Mouse (Mus musculus): ENCODE results near the gene Specc1l. TPM values are rescaled to one million over a fixed set of nuclear protein-coding genes. Genes with fewer than 3 reads are reported as not detected.

The Specc1l gene
- polyA plus RNA-seq, 1 experiment from 2014 or later, result 5.6 TPM

DNA sequence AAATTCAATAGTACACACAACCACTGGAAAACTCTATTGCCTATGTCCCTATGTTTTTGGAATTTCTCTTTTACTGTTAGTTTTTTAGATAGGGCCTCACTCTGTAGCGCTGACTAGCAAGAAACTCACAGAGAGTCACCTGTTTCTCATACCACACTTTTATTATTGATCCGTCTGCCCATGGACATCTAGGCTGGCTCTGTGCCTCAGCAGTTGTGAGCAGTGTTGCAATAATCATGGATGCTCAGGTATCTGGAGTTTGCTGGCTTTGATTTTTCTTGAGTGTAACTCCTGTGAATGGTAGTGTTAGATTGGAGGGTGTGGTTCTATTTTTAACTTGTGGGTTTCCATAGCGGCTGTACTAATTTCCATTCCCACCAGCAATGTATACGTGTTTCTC, 143.5 kb downstream of the Specc1l start:
- no peaks in the 10 kb centered on the region for H3K9me3 ChIP-seq (replicated peaks)
- no peak overlapping the region for H3K4me3 ChIP-seq (replicated peaks)
- no peak overlapping the region for H3K4me2 ChIP-seq
- DNase-seq (no peak), ATAC-seq (ENCODE audit: low read depth) (no peak)
- H3K9ac ChIP-seq, result no peak overlapping the region
- no peaks in the 10 kb centered on the region for H3K36me3 ChIP-seq
- H3K27me3 ChIP-seq, result no peaks in the 10 kb centered on the region
- no peak overlapping the region for H3K27ac ChIP-seq
- H3K4me1 ChIP-seq (replicated peaks), result no peaks in the 10 kb centered on the region
- WGBS (ENCODE audit: insufficient replicate concordance), result 41% methylated on average over 4 of the region's 4 CpGs

Other genes with a start within 250 kb of the Specc1l start
- 5.1 and 5.2 TPM in 2 replicates for gene Gnaz, start 244.9 kb upstream of the Specc1l start, polyA plus RNA-seq (2015; fragmentation: Nextera tagmentation; extraction: Ambion mirVana)
- not detected in 2 replicates for gene Rsph14, start 179.5 kb upstream of the Specc1l start, polyA plus RNA-seq (2015; fragmentation: Nextera tagmentation; extraction: Ambion mirVana)
- gene Rab36, start 175.0 kb upstream of the Specc1l start, polyA plus RNA-seq (2015; fragmentation: Nextera tagmentation; extraction: Ambion mirVana), result 2.1 and 2.5 TPM in 2 replicates
- 1.4 and 1.6 TPM in 2 replicates for gene Bcr, start 151.5 kb upstream of the Specc1l start, polyA plus RNA-seq (2015; fragmentation: Nextera tagmentation; extraction: Ambion mirVana)
- gene Adora2a, start 104.8 kb downstream of the Specc1l start, polyA plus RNA-seq (2015; fragmentation: Nextera tagmentation; extraction: Ambion mirVana), result 1.5 and 1.7 TPM in 2 replicates
- 12.0 and 14.2 TPM in 2 replicates for gene Upb1, start 189.0 kb downstream of the Specc1l start, polyA plus RNA-seq (2015; fragmentation: Nextera tagmentation; extraction: Ambion mirVana)

All from liver, embryonic 13.5 days (tissue).